Mouse (Mus musculus) retina, adult 2 months (tissue): Measurements from ENCODE around the gene Olfml2a.
A peak's percentile ranks its signal among the peaks of the same experiment; 100 is the strongest.

Experiments
- DNase-seq: peaks from one replicate; pipeline ENCODE4 v3.0.0-alpha.2; 2012; ENCODE audit warnings: low read depth, low spot score

The Olfml2a gene

GRCm38 (mm10) chr2:38937396-38937795, 5.6 kb downstream of the Olfml2a start:
- no peak for DNase-seq

GRCm38 (mm10) chr2:38938007-38938406, 6.2 kb downstream of the Olfml2a start:
- DNase-seq: no peak

DNA sequence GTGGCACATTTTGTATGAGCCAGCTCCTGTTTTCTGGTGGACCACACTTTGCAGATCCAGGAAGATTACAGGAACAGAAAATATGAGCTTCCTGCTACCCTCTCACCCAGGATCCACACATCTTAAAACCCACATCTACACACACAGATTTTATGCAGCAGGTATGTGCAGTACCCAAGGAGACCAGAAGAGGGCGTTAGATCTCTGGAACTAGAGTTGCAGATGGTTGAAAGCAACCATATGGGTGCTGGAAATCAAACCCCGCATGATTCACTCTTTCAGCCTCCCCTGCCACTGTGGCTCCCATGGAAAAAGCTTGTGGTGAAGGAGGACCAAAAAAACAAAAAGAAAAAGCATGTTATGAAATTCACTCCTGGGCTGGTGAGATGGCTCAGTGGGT, 7.3 kb downstream of the Olfml2a start:
- DNase-seq: no peak

DNA sequence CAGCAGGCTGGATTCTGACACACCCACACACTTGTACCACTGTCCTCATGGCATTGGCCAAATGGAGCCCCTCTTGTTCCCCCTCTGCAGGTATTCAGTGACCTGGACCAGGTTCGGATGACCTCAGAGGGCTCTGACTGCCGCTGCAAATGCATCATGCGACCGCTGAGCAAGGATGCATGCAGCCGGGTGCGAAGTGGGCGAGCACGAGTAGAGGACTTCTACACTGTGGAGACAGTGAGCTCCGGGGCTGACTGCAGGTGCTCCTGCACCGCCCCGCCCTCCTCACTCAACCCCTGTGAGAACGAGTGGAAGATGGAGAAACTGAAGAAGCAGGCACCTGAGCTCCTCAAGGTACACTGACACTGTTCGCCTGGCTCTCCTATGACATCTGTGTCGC, 9.6 kb downstream of the Olfml2a start:
- no peak for DNase-seq

DNA sequence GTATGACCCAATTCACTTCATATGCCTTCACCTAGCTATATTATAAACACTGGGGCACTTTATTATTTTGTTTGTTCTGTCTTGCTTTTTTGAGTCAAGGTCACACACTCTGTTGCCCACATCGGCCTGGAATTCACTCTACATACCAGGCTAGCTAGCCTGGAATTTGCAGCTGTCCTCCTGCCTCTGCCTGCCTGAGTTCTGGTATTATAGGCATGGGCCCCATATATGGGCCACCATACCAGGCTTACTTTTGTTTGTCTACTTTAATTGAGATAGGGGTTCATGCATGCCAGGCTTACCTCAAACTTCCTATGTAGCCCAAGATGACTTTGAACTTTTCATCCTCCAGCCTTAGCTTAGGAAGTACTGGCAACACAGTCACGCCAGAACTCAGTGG, 10.1 kb downstream of the Olfml2a start:
- DNase-seq: no peak

GRCm38 (mm10) chr2:38943161-38943560, 11.4 kb downstream of the Olfml2a start:
- no peak for DNase-seq

GRCm38 (mm10) chr2:38943977-38944376, 12.2 kb downstream of the Olfml2a start:
- no peak for DNase-seq

- DNase-seq: no peak
These were observed 12.8 kb downstream of the Olfml2a start for GRCm38 (mm10) chr2:38944460-38945161.

- no peak for DNase-seq
These were observed 15.8 kb downstream of the Olfml2a start for GRCm38 (mm10) chr2:38947566-38947965.

- no peak for DNase-seq
These were observed 18.5 kb downstream of the Olfml2a start for GRCm38 (mm10) chr2:38950281-38950719.

- peak; percentile 11 for DNase-seq
These were observed 21.5 kb downstream of the Olfml2a start for GRCm38 (mm10) chr2:38953152-38953883.

- DNase-seq: no peak
These were observed 24.3 kb downstream of the Olfml2a start for GRCm38 (mm10) chr2:38956062-38956461.

GRCm38 (mm10) chr2:38957671-38958223, 26.0 kb downstream of the Olfml2a start:
- no peak for DNase-seq

GRCm38 (mm10) chr2:38964198-38964597, 32.4 kb downstream of the Olfml2a start:
- DNase-seq: no peak

DNA sequence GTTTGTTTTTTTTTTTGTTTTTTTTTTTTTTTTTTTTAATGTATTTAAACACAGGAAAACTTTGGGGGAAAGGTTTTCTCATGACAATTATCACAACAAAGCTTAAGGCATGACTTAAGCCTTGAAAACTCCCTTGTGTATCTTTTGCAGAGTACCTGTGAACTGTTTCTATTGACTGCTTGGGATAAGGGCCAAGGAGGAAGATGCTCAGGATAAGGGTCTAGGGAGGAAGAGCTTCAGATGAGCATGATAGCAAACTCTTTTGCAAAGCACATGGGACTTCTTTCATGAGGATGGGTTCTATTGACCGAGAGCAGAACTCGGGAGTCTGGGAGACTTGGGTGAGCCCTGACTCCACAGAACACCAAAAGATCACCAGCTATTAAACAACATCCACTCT, 37.9 kb downstream of the Olfml2a start:
- no peak for DNase-seq

- no peak for DNase-seq
These were observed 38.3 kb downstream of the Olfml2a start for GRCm38 (mm10) chr2:38970057-38970456.

DNA sequence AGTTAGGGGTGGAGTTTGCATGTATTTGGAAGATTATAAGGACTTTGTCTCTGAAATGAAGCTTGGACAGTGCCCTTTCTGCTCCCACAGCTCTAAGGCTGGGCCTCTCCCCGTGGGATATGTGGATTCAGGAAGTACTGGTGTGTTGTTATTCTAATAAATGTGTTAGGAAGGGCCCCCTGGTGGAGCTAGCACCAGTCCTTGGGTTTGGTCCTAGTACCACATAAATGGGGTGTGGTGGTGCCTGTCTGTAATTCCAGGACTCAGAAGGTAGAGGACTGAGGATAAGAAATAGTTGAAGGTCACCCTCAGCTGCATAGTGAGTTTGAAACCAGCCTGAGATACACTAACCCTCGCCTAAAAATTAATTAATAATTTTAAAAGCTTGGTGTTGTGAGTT, 41.4 kb downstream of the Olfml2a start:
- no peak for DNase-seq

GRCm38 (mm10) chr2:38973701-38974100, 41.9 kb downstream of the Olfml2a start:
- DNase-seq: no peak

DNA sequence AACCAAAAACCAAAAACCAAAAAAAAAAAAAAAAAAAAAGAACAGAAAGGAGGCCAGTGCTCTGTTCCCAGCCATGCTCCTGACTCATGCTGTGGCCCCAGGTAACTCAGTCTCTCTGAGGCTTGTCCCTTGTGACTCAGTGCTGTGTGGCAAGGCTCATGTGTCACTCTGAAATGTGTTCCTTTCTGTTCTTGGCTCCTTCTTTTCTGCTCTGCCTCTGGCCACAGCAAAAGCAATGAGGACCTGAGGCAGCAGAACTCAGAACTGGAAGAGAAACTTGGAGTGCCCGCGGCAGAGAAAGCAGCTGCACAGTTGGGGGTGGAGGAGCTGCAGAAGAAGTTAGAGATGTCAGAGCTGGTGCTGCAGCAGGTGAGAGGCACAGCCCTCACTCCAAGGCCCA, 42.4 kb downstream of the Olfml2a start:
- no peak for DNase-seq

DNA sequence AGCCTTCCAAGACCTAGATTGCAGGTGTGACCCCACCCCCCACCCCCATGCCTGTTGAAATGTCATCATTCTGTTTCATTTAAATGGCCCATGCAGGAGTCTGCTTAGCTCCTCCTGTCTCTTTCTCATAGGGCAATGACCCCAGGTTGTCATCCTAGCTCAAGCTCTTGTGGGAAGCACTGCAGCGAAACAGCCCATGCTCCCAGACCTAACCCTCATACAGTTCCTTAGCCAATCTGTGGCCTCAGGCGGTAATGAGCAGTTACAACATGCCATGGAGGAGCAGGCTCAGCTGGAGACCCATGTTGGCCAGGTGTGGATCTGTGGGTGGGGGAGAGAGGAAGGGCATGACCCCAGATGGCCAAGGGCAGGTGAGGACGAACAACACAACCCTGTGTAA, 43.4 kb downstream of the Olfml2a start:
- DNase-seq: no peak

- DNase-seq: no peak
These were observed 44.4 kb downstream of the Olfml2a start for GRCm38 (mm10) chr2:38975941-38976805.

DNA sequence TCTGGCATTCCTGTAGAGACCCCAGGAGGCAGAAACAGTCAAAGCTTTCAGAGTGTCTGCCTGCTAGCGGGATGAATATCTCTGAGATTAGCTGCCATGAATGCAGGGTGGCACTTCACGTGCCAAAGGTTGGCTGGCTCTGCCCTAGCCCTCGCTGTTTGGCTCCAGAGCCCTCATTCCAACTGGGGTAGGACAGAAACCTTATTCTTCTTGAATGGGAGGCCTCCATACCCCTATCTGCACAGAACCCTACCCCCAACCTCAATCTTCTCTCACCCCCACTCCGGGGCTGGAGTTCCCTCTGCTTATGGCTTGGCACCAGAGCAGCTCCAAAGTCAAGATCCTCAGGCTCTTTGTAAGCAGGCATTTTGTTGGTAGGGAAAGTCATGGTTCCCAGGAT, 46.1 kb downstream of the Olfml2a start:
- DNase-seq: no peak
